Mouse (Mus musculus) heart, adult 2 months (tissue): ENCODE measurements around the gene Rnaseh2a. TPM values are rescaled to one million over a fixed set of nuclear protein-coding genes. Genes with fewer than 3 reads are reported as not detected.

Experiments
- DNase-seq, 2 experiments: peaks; one replicate each; pipeline ENCODE4 v3.0.0; 2021
- H3K27ac ChIP-seq: fragments of 200-600 bp; 2 replicates; pipeline ENCODE4 v1.8.1; 2022
- H3K27me3 ChIP-seq: fragments of 200-500 bp; 2 replicates; pipeline ENCODE4 v1.6.1; 2012; ENCODE audit warnings: mild to moderate bottlenecking, low read length, inconsistent platforms, mixed read lengths; ENCODE audit not compliant: control insufficient read depth, insufficient read depth
- H3K36me3 ChIP-seq: fragments of 200-500 bp; 2 replicates; pipeline ENCODE4 v1.6.1; 2012; ENCODE audit warnings: low read length, inconsistent platforms; ENCODE audit not compliant: control insufficient read depth, insufficient read depth
- H3K4me1 ChIP-seq: fragments of 200-500 bp; 2 replicates; pipeline ENCODE4 v1.6.1; 2011; ENCODE audit warnings: low read length; ENCODE audit not compliant: control insufficient read depth, insufficient read depth
- H3K4me3 ChIP-seq: fragments of 200-600 bp; 2 replicates; pipeline ENCODE4 v1.8.1; 2022
- H3K79me2 ChIP-seq: fragments of 200-500 bp; replicated peaks from 2 replicates; pipeline ENCODE4 v1.6.1; 2012; ENCODE audit warnings: mild to moderate bottlenecking, inconsistent platforms, low read length, moderate library complexity, mixed read lengths; ENCODE audit not compliant: control insufficient read depth, insufficient read depth
- H3K9ac ChIP-seq: fragments of 200-500 bp; 2 replicates; pipeline ENCODE4 v1.6.1; 2012; ENCODE audit warnings: low read depth, mild to moderate bottlenecking, control low read depth, inconsistent platforms, low read length, mixed read lengths
- CTCF ChIP-seq: fragments of 200-600 bp; IDR thresholded peaks from 2 replicates; pipeline ENCODE4 v1.8.1; 2022; ENCODE audit warnings: antibody characterized with exemption, mild to moderate bottlenecking, moderate library complexity
- EP300 ChIP-seq: fragments of 200-500 bp; IDR thresholded peaks from 2 replicates; pipeline ENCODE4 v1.6.1; 2011; ENCODE audit warnings: low read depth, low read length, control low read depth; ENCODE audit not compliant: insufficient read depth
- POLR2A ChIP-seq: fragments of 200-500 bp; IDR thresholded peaks from 2 replicates; pipeline ENCODE4 v1.6.1; 2011; ENCODE audit warnings: mild to moderate bottlenecking, low read depth, low read length, control low read depth; ENCODE audit not compliant: insufficient read depth
- WGBS: fragments of 180-500 bp; shearing (Covaris S2); methylation state at CpG from one replicate; pipeline ENCODE4 v1.1.7; 2018; 5-methylcytosine and 5-hydroxymethylcytosine counted together
- intact Hi-C: fragments of 180-260 bp; cut with DNase I; formaldehyde crosslinking; loops from one replicate; pipeline ENCODE4 v1.15.1; 2025
- polyA plus RNA-seq: library from polyadenylated mRNA; depleted of rRNA; stranded (reverse); fragments of >200 nt; gene quantifications from 2 replicates; pipeline ENCODE4 v1.2.3, GENCODE M21; 2012
- total RNA-seq, 2 experiments: library from RNA; stranded (reverse); gene quantifications; 2 replicates each; pipeline ENCODE4 v1.2.3; 2021

Gene Rnaseh2a
- total and polyA plus RNA-seq, 3 experiments: 33.7 to 50.5 (median 38.1) TPM

DNA sequence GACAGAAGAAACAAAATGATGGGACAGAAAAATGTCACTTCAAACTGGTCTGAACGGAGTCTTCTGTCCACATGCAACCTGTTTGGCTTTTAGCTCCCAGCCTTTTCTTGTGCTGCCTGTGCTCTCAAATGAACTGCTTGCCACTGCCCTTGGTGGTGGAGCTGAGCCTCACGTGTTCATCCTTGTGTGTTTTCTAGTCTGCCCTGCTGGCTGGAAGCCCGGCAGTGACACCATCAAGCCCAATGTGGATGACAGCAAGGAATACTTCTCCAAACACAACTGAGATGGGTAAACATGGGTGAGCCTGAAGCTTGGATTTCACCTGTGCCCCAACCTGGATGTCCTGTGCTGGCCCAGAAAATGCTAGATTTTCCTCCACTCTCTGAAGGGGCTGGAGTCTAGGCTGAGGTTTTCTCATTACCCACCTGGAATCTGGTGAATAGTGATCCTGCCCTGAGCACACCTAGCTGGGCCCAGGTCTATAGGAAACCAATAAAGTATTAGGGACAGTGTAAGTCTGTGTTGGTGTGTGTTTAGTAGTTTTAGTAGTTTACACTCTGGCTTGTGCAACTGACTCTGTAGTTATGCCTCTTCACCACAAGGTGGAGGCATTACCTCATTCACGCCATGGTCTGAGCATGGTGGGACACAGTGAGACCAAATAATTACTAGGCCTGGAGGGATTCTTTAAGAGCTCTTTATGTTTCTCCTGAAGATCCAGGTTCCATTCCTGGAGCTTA is 4.4 kb upstream of the Rnaseh2a start:
- DNase-seq: peak; percentile 72 to 78
- H3K36me3 ChIP-seq: no peaks in the 10 kb centered on the region; the same call in 1 of the 2 replicates
- intact Hi-C loops: loop anchor here (1.0 to 10.0 kb wide), 2 partner anchors 15 to 51 kb away; partner anchors contain the start of genes Asna1 and Trir
- 33% methylated on average over 4 of the region's 4 CpGs for WGBS
- H3K27ac ChIP-seq: peak overlapping the region; percentile 63
- TF ChIP-seq CTCF (peak; percentile 95; the same call in 1 of the 2 replicates), EP300 (peak; percentile 96), POLR2A (peak; percentile 27)
- H3K4me3 ChIP-seq: no peak overlapping the region
- H3K9ac ChIP-seq: no peak overlapping the region
- no peaks in the 10 kb centered on the region for H3K27me3 ChIP-seq
- H3K4me1 ChIP-seq: peaks cover 15% of the 10 kb centered on the region
- H3K79me2 ChIP-seq: no peaks in the 10 kb centered on the region

- 93% methylated on average over 1 of the region's 1 CpGs for WGBS
- H3K9ac ChIP-seq: no peak overlapping the region
- TF ChIP-seq CTCF: no peak
- no peak for TF ChIP-seq EP300
- TF ChIP-seq POLR2A: no peak
- H3K27ac ChIP-seq: peak overlapping the region; percentile 63; the same call in 1 of the 2 replicates
- H3K36me3 ChIP-seq: no peaks in the 10 kb centered on the region; the same call in 1 of the 2 replicates
- no peaks in the 10 kb centered on the region for H3K79me2 ChIP-seq
- H3K4me1 ChIP-seq: peaks cover 18% of the 10 kb centered on the region
- DNase-seq: no peak
- intact Hi-C loops: loop anchor here (10.0 kb wide), 1 partner anchor 52 kb away; the partner anchor contains the start of genes Asna1 and Trir
- H3K27me3 ChIP-seq: no peaks in the 10 kb centered on the region
- H3K4me3 ChIP-seq: no peak overlapping the region
Observed at GRCm38 (mm10) chr8:84973079-84973478, 3.5 kb upstream of the Rnaseh2a start.

GRCm38 (mm10) chr8:84970913-84971312 is 1.3 kb upstream of the Rnaseh2a start:
- Histone ChIP-seq H3K4me3 (peak overlapping the region; percentile 62), H3K79me2 (no peaks in the 10 kb centered on the region), H3K27ac (no peak overlapping the region), H3K36me3 (no peaks in the 10 kb centered on the region; the same call in 1 of the 2 replicates), H3K4me1 (peaks cover 21% of the 10 kb centered on the region), H3K27me3 (no peaks in the 10 kb centered on the region), H3K9ac (no peak overlapping the region)
- TF ChIP-seq CTCF: no peak
- no peak for TF ChIP-seq POLR2A
- no peak for TF ChIP-seq EP300
- DNase-seq: no peak
- 44% methylated on average over 5 of the region's 5 CpGs for WGBS
- intact Hi-C loops: loop anchor here (10.0 kb wide), 1 partner anchor 54 kb away; the partner anchor contains the start of genes Asna1 and Trir

DNA sequence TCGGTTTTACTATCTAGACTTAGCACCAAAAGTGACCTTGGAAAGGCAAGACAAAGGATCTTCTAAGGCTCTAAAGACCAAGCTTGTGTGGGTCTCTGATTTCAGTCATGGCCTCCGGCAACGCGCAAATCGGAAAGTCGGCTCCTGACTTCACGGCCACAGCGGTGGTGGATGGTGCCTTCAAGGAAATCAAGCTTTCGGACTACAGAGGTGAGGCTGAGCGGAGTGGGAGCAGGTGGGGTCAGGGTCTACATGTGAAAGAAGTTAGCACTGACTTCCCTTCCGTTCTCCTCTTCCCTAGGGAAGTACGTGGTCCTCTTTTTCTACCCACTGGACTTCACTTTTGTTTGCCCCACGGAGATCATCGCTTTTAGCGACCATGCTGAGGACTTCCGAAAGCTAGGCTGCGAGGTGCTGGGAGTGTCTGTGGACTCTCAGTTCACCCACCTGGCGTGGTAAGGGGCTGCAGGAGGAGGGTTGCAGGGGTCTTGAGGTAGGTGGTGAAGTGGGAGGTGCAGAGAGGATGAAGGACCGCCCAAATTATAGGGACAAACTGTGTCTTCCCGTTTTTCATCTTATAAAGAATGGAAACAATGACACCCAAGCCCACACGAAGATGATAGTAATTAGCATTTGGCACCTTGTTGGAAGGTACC is 696 bp upstream of the Rnaseh2a start:
- Histone ChIP-seq H3K4me3 (peak overlapping the region; percentile 62), H3K27me3 (no peaks in the 10 kb centered on the region), H3K79me2 (no peaks in the 10 kb centered on the region), H3K36me3 (no peaks in the 10 kb centered on the region; the same call in 1 of the 2 replicates), H3K9ac (peak overlapping the region; percentile 82), H3K4me1 (peaks cover 18% of the 10 kb centered on the region), H3K27ac (peak overlapping the region; percentile 77)
- no peak for TF ChIP-seq POLR2A
- no peak for TF ChIP-seq CTCF
- no peak for TF ChIP-seq EP300
- no peak for DNase-seq
- 8% methylated on average over 21 of the region's 21 CpGs for WGBS
- intact Hi-C loops: loop anchor here (10.0 kb wide), 1 partner anchor 55 kb away; the partner anchor contains the start of genes Asna1 and Trir

DNA sequence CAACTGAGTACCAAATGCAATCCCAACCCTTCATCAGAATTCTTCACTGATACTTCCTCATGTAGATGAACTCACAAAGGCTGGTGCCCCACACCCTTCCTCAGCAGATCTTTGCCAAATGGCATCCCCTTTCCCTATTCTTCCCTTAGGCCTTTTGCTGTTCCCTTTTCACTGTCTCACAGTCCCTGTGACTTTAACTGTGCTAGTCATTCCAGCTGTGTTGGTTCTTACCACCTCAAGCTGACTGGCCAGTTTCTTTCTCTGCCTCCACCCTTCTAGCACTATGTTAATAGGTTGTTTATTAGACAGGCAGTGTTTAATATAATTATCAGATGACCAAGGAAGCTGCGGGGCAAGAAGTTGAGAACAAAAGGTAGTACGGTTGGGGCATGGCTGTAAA is 917 bp downstream of the Rnaseh2a start:
- Histone ChIP-seq H3K4me1 (peaks cover 17% of the 10 kb centered on the region), H3K4me3 (peak overlapping the region; percentile 62), H3K9ac (peak overlapping the region; percentile 30; the same call in 1 of the 2 replicates), H3K36me3 (no peaks in the 10 kb centered on the region), H3K27ac (peak overlapping the region; percentile 77), H3K79me2 (no peaks in the 10 kb centered on the region), H3K27me3 (no peaks in the 10 kb centered on the region)
- TF ChIP-seq POLR2A (no peak), CTCF (no peak), EP300 (no peak)
- no peak for DNase-seq
- WGBS: 15% methylated on average over 2 of the region's 2 CpGs
- intact Hi-C loops: loop anchor here (5.0 kb wide), 1 partner anchor 111 kb away; the partner anchor contains the start of gene Farsa
